Mouse (Mus musculus) inflammation-experienced regulatory T-cells, adult 6 months (primary cell): ENCODE results near the gene 1700029P11Rik. TPM values are rescaled to one million over a fixed set of nuclear protein-coding genes. Genes with fewer than 3 reads are reported as not detected.
A peak's percentile ranks its signal among the peaks of the same experiment; 100 is the strongest.

ENCODE experiments used
- ATAC-seq: one replicate; pipeline ENCODE4 v1.8.0; 2017
- polyA plus RNA-seq, 3 experiments: library from polyadenylated mRNA; unstranded; fragments of 100-300 nt; shearing (Covaris generic); gene quantifications; one replicate each; pipeline ENCODE4 v1.2.1; 2017

1700029P11Rik gene
- polyA plus RNA-seq, 3 experiments from 2014 or later, result not detected

GRCm38 (mm10) chr15:82015392-82016100 is 35.2 kb downstream of the 1700029P11Rik start:
- ATAC-seq, result peak; percentile 9

GRCm38 (mm10) chr15:82016101-82016808 is 35.9 kb downstream of the 1700029P11Rik start:
- ATAC-seq, result peak; percentile 89

GRCm38 (mm10) chr15:82016830-82017229 is 36.5 kb downstream of the 1700029P11Rik start:
- no peak for ATAC-seq

- no peak for ATAC-seq
These were observed 37.1 kb downstream of the 1700029P11Rik start for GRCm38 (mm10) chr15:82017461-82017860.

GRCm38 (mm10) chr15:82019288-82019687 is 38.9 kb downstream of the 1700029P11Rik start:
- ATAC-seq, result no peak

- ATAC-seq, result no peak
These were observed 42.3 kb downstream of the 1700029P11Rik start for GRCm38 (mm10) chr15:82022535-82023088.

- no peak for ATAC-seq
These were observed 43.8 kb downstream of the 1700029P11Rik start for GRCm38 (mm10) chr15:82023965-82024635.

- ATAC-seq, result no peak
These were observed 46.9 kb downstream of the 1700029P11Rik start for GRCm38 (mm10) chr15:82027276-82027675.

- no peak for ATAC-seq
These were observed 47.4 kb downstream of the 1700029P11Rik start for GRCm38 (mm10) chr15:82027726-82028125.

Other genes with a start within 250 kb of the 1700029P11Rik start
- gene Zc3h7b, start 235.5 kb upstream of the 1700029P11Rik start, polyA plus RNA-seq, result 1 to 10 TPM; 4.3 to 8.1 (median 5.7) TPM
- gene Rangap1, start 235.0 kb upstream of the 1700029P11Rik start, polyA plus RNA-seq, result 10 to 100 TPM; 43.0 to 72.2 (median 45.8) TPM
- 10 to 100 TPM in 1 of 3 experiments, 1 to 10 TPM in 2; 2.3 to 14.0 (median 8.8) TPM for gene Tef, start 178.1 kb upstream of the 1700029P11Rik start, polyA plus RNA-seq
- gene Tob2, start 121.7 kb upstream of the 1700029P11Rik start, polyA plus RNA-seq, result 10 to 100 TPM; 29.7 to 45.8 (median 34.0) TPM
- gene Phf5a, start 108.6 kb upstream of the 1700029P11Rik start, polyA plus RNA-seq, result 100 to 1,000 TPM in 1 of 3 experiments, 10 to 100 TPM in 2; 79.6 to 117 (median 95.2) TPM
- gene Aco2, start 108.2 kb upstream of the 1700029P11Rik start, polyA plus RNA-seq, result 100 to 1,000 TPM in 1 of 3 experiments, 10 to 100 TPM in 2; 83.2 to 115 (median 93.9) TPM
- 10 to 100 TPM; 17.4 to 28.3 (median 22.6) TPM for gene Polr3h, start 54.3 kb upstream of the 1700029P11Rik start, polyA plus RNA-seq
- not detected for gene Csdc2, start 43.8 kb upstream of the 1700029P11Rik start, polyA plus RNA-seq
- gene Pmm1, start 19.6 kb upstream of the 1700029P11Rik start, polyA plus RNA-seq, result 10 to 100 TPM in 2 of 3 experiments, 1 to 10 TPM in 1; 9.3 to 33.3 (median 11.7) TPM
- gene Xrcc6, start 7.3 kb downstream of the 1700029P11Rik start, polyA plus RNA-seq, result 10 to 100 TPM; 54.3 to 56.7 (median 54.4) TPM
- gene Desi1, start 53.3 kb downstream of the 1700029P11Rik start, polyA plus RNA-seq, result 10 to 100 TPM in 2 of 3 experiments, 1 to 10 TPM in 1; 8.8 to 13.8 (median 12.5) TPM
- 100 to 1,000 TPM; 178 to 210 (median 205) TPM for gene Snu13, start 67.1 kb downstream of the 1700029P11Rik start, polyA plus RNA-seq
- not detected for gene 4930407I10Rik, start 78.6 kb downstream of the 1700029P11Rik start, polyA plus RNA-seq
- gene Mei1, start 89.5 kb downstream of the 1700029P11Rik start, polyA plus RNA-seq, result under 1 TPM in 1 of 3 experiments, not detected in 2; 0.12 TPM
- gene Ccdc134, start 147.4 kb downstream of the 1700029P11Rik start, polyA plus RNA-seq, result 10 to 100 TPM; 19.9 to 26.0 (median 20.8) TPM
- gene Srebf2, start 166.6 kb downstream of the 1700029P11Rik start, polyA plus RNA-seq, result 10 to 100 TPM; 28.4 to 42.6 (median 35.6) TPM
- not detected for gene Shisa8, start 232.3 kb downstream of the 1700029P11Rik start, polyA plus RNA-seq
- 1 to 10 TPM; 2.3 to 7.1 (median 4.8) TPM for gene Tnfrsf13c, start 243.8 kb downstream of the 1700029P11Rik start, polyA plus RNA-seq